Mouse (Mus musculus): ENCODE results near the gene Rb1.

- TF ChIP-seq CTCF (IDR thresholded peaks at IDR 0.05; ENCODE audit: control insufficient read depth, insufficient read depth, insufficient read length) (no peak), MYOD1 (IDR thresholded peaks at IDR 0.05; ENCODE audit: control insufficient read depth, insufficient read length, low read depth) (no peak)
These were observed 144.5 kb downstream of the Rb1 start for GRCm38 (mm10) chr14:73181144-73181543.

All from C2C12 (cell line).